Mouse (Mus musculus): ENCODE data around the gene D330020A13Rik. TPM values are rescaled to one million over a fixed set of nuclear protein-coding genes. Genes with fewer than 3 reads are reported as not detected.
A peak's percentile ranks its signal among the peaks of the same experiment; 100 is the strongest.
"Not testable (repeated sequence)": the region's sequence is repeated elsewhere in the genome, so short reads cannot be mapped to it uniquely, and the experiment has no call there.

D330020A13Rik gene
- total RNA-seq, 2 experiments from 2014 or later = not detected

GRCm38 (mm10) chr6:120296589-120296988, 2.4 kb downstream of the D330020A13Rik start:
- ATAC-seq (ENCODE audit: poor library complexity, severe bottlenecking) = not testable (repeated sequence)

DNA sequence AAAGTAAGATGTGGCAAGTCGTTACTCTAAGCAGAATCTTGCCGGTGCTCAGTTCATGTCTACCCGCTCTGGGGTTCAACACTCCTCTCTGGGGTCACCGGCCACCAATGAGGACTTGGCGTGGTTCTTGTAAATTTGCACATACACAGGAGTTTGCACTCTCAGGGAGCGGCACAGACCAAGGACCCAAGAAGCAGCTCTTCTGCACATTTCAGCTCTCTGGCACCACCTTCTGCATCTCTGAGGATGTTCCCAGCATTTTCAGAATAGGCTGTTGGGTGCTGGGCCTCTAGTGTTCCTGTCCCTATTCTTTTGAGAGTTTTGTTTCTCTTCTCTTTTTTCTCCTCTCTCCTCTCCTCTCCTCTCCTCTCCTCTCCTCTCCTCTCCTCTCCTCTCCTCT, 7.0 kb downstream of the D330020A13Rik start:
- ATAC-seq (ENCODE audit: poor library complexity, severe bottlenecking) = no peak

DNA sequence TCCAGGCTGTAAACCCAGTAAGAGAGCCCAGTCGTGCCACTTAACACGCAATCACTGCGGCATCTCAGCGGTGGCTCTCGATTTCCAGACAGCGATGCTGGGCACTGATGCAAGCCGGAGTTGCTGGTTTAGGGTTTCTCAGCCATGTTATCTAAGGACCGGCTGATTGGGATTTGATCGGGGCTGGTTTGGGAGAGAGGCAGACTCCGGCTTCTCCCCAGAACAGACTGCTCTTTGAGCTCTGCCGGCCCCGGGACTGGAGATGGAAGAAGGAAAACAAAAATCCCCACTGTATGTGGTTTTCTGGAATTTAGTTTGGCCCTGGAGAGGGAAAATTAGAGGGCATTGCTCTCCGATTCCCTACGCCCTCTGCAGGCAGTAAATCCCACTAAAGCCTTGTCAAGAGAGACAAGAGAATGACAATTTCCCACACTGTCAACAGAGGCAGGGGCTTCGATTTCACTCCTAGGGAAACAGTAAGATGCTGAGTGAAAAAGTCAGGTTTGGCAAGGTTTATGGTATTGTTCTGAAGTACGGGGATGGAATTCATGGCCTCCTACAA, 8.7 kb downstream of the D330020A13Rik start:
- ATAC-seq (ENCODE audit: poor library complexity, severe bottlenecking) = no peak

DNA sequence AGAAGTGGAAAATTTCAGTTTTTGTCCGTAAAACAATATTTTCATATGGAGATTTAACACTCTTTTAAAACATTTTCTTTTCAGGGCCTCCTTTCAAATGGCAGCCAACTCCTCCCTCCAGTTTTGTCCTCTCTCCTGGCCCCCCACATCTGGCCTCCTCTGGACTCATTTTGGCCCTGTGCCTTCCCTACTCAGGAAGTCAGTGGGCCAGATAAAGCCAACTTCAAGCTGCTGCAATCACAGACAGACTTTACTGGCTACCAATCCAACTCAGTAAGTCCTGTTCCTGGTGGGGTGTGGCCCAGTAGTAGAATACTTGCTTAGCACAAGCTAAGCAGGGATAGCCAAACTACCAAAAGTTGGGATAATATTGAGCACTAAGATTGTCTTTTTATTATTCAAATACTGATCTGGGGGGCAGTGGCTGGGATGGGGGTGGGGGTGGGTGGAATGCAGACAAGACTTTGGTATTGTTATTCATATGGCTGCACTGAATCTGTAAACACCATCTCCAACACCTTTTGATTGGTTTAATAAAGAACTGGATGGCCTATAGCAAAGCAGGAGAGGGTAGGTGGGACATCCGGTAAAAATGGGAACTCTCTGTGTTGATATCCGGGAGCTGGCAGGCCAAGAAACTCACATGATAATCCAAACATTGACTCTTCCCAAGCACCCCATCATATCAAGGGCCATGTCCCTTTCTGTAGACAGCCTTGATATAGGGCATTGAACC, 12.9 kb downstream of the D330020A13Rik start:
- ATAC-seq (ENCODE audit: poor library complexity, severe bottlenecking) = no peak

DNA sequence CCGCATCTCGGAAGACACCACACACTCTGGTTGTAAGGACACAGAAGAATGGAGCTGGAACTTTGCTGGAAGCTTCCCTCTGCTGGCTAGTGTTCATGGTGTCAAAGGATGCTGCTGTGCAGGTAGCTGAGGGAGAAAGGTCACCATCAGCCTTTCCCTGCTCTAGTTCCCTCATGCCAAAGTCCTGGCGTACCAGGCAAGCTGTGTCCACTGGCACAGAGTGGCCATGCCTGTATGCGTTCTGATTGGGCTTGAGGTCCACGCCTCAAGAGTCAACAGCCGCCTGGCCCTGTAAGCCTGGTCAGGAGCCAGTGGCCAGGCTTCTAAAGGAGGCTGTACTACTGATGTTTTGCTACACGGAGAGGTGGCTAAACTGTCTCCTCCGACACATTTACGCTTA, 15.2 kb downstream of the D330020A13Rik start:
- no peak for ATAC-seq (ENCODE audit: poor library complexity, severe bottlenecking)

DNA sequence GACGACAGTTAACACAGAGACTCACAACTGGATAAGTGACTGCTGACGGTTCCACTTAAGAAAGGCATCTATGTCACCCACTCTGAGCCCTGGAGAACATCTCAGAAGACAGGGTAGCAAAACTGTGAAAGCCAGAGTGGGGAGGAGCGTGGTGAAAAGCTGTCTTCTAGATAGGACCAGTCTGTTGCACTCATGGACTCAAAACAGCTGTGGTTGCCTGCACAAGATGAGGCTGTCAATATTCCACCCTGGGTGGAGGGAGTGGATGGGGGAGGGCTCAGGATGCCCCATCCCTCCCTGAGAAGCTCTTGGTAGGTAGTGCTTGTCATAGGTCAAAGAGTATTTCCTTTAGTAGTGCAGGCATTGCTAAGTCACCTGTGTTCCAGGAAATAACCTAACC, 15.6 kb downstream of the D330020A13Rik start:
- no peak for ATAC-seq (ENCODE audit: poor library complexity, severe bottlenecking)

GRCm38 (mm10) chr6:120312443-120312842, 18.3 kb downstream of the D330020A13Rik start:
- no peak for ATAC-seq (ENCODE audit: poor library complexity, severe bottlenecking)

- ATAC-seq (ENCODE audit: poor library complexity, severe bottlenecking) = no peak
These were observed 24.3 kb downstream of the D330020A13Rik start for GRCm38 (mm10) chr6:120318303-120318940.

DNA sequence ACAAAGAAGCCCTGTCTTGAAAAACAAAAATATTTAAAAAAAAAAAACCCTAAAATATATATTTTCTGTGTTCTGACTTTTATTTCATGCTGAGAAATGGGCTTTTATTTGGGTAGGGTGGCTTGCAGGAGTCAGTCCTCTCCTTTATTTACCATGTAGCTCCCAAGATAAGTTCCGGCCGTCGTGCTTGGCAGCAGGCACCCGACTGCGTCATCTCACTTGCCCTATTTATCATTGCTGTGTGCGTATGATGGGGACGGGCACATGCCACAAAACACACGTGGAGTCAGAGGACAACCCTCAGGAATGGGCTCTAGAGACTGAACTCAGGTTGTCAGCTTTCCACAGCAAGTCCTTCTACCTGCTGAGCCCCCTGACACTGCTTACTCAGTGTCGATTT, 25.0 kb downstream of the D330020A13Rik start:
- ATAC-seq (ENCODE audit: poor library complexity, severe bottlenecking) = no peak

GRCm38 (mm10) chr6:120320369-120320768, 26.2 kb downstream of the D330020A13Rik start:
- ATAC-seq (ENCODE audit: poor library complexity, severe bottlenecking) = no peak

- peak; percentile 75 for ATAC-seq (ENCODE audit: poor library complexity, severe bottlenecking)
These were observed 30.2 kb downstream of the D330020A13Rik start for GRCm38 (mm10) chr6:120324295-120324927.

DNA sequence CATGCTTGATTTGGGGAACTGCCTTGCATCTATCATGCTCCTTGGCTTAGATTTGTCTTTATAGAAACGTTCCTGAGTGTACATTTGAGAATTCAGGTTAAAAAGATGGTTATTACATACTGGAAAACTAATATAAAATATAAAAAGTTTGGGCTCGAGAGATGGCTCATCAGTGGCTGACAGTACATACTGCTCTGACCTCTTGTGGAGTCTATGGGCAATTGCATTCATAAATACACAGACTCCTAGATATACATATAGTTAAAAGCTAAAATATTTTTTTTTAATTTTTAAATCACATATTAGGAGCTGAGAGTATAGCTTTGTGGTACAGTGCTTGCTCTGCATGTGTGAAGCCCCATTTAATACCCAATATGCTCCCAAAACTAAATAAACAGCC, 38.2 kb downstream of the D330020A13Rik start:
- no peak for ATAC-seq (ENCODE audit: poor library complexity, severe bottlenecking)

GRCm38 (mm10) chr6:120343992-120344391, 49.8 kb downstream of the D330020A13Rik start:
- no peak for ATAC-seq (ENCODE audit: poor library complexity, severe bottlenecking)

Other genes with a start within 250 kb of the D330020A13Rik start
- not detected in 2 replicates for gene Ninj2, start 201.0 kb upstream of the D330020A13Rik start, total RNA-seq (2015)
- not detected in 2 replicates for gene Ninj2, start 201.0 kb upstream of the D330020A13Rik start, total RNA-seq (2017)
- not detected in 2 replicates for gene B4galnt3, start 195 bp downstream of the D330020A13Rik start, total RNA-seq (2015)
- not detected in 2 replicates for gene B4galnt3, start 195 bp downstream of the D330020A13Rik start, total RNA-seq (2017)
- 26.6 and 28.9 TPM in 2 replicates for gene Kdm5a, start 69.8 kb downstream of the D330020A13Rik start, total RNA-seq (2015)
- gene Kdm5a, start 69.8 kb downstream of the D330020A13Rik start, total RNA-seq (2017) = 98.9 and 121 TPM in 2 replicates
- 8.9 and 12.0 TPM in 2 replicates for gene Ccdc77, start 70.0 kb downstream of the D330020A13Rik start, total RNA-seq (2015)
- gene Ccdc77, start 70.0 kb downstream of the D330020A13Rik start, total RNA-seq (2017) = 21.1 and 25.7 TPM in 2 replicates
- 93.8 and 108 TPM in 2 replicates for gene Il17ra, start 168.9 kb downstream of the D330020A13Rik start, total RNA-seq (2015)
- 76.6 and 79.8 TPM in 2 replicates for gene Il17ra, start 168.9 kb downstream of the D330020A13Rik start, total RNA-seq (2017)
- gene Tmem121b, start 199.4 kb downstream of the D330020A13Rik start, total RNA-seq (2015) = 0.05 TPM in 1 of 2 replicates, not detected in the other
- not detected in 2 replicates for gene Tmem121b, start 199.4 kb downstream of the D330020A13Rik start, total RNA-seq (2017)
- 4.4 and 6.6 TPM in 2 replicates for gene Hdhd5, start 237.0 kb downstream of the D330020A13Rik start, total RNA-seq (2015)
- gene Hdhd5, start 237.0 kb downstream of the D330020A13Rik start, total RNA-seq (2017) = 9.4 and 11.0 TPM in 2 replicates